Mouse (Mus musculus): ENCODE measurements around the gene Tmem63a. TPM values are rescaled to one million over a fixed set of nuclear protein-coding genes. Genes with fewer than 3 reads are reported as not detected.

Gene Tmem63a
- polyA plus RNA-seq (2012; rRNA removed) = 47.3 and 47.7 TPM in 2 replicates

GRCm38 (mm10) chr1:180942166-180943031 lies at the start of gene Tmem63a:
TSS of gene Tmem63a (plus strand) at chr1:180942344.

GRCm38 (mm10) chr1:180892808-180893207 lies 49.3 kb upstream of the Tmem63a start, which contains the start of gene Lefty2:
TSS of gene Lefty2 (plus strand) at chr1:180893108.

GRCm38 (mm10) chr1:180904039-180904814 lies 37.9 kb upstream of the Tmem63a start, which contains the start of gene Pycr2:
TSS of gene Pycr2 (plus strand) at chr1:180904293.

GRCm38 (mm10) chr1:180934467-180935419 lies 7.4 kb upstream of the Tmem63a start, which contains the start of gene Lefty1:
TSS of gene Lefty1 (plus strand) at chr1:180935022.

GRCm38 (mm10) chr1:181020756-181021487 lies 78.8 kb downstream of the Tmem63a start, which contains the start of gene Ephx1:
TSS of gene Ephx1 (minus strand) at chr1:181020904.

Other genes with a start within 250 kb of the Tmem63a start
- gene Mixl1, start 245.3 kb upstream of the Tmem63a start, polyA plus RNA-seq (2012; rRNA removed) = not detected in 2 replicates
- gene Acbd3, start 216.3 kb upstream of the Tmem63a start, polyA plus RNA-seq (2012; rRNA removed) = 17.9 and 22.8 TPM in 2 replicates
- gene H3f3a, start 128.4 kb upstream of the Tmem63a start, polyA plus RNA-seq (2012; rRNA removed) = 385 and 388 TPM in 2 replicates
- gene Sde2, start 91.2 kb upstream of the Tmem63a start, polyA plus RNA-seq (2012; rRNA removed) = 12.3 and 15.0 TPM in 2 replicates
- 0.38 and 0.61 TPM in 2 replicates for gene Lefty2, start 49.2 kb upstream of the Tmem63a start, polyA plus RNA-seq (2012; rRNA removed)
- gene Pycr2, start 38.1 kb upstream of the Tmem63a start, polyA plus RNA-seq (2012; rRNA removed) = 79.9 and 94.7 TPM in 2 replicates
- 21.2 and 23.4 TPM in 2 replicates for gene Lefty1, start 7.3 kb upstream of the Tmem63a start, polyA plus RNA-seq (2012; rRNA removed)
- 121 and 183 TPM in 2 replicates for gene Ephx1, start 78.6 kb downstream of the Tmem63a start, polyA plus RNA-seq (2012; rRNA removed)
- gene 9130409I23Rik, start 108.9 kb downstream of the Tmem63a start, polyA plus RNA-seq (2012; rRNA removed) = not detected in 2 replicates
- 11.8 and 15.9 TPM in 2 replicates for gene Nvl, start 201.9 kb downstream of the Tmem63a start, polyA plus RNA-seq (2012; rRNA removed)
- 12.7 and 18.4 TPM in 2 replicates for gene Cnih4, start 202.3 kb downstream of the Tmem63a start, polyA plus RNA-seq (2012; rRNA removed)